27 mouse cellular contexts compared by ENCODE assay signal in genomic region chrX:155218277-155218676, GRCm38 (mm10). TPM values are rescaled to one million over a fixed set of nuclear protein-coding genes. Genes with fewer than 3 reads are reported as not detected.
DNase-seq lines count a peak whose midpoint lies in the region.
"Had no signal": no experiment of that assay in that cellular context is flagged by ENCODE, and none has a peak within 500 bp of the region (broad histone marks: within the 10 kb centered on the region; RNA-seq: fewer than 3 reads in every experiment).

No protein-coding gene starts in this region.

- DNase-seq in 3134 (ENCODE audit: extremely low read depth, insufficient read length, low spot score) = peak; percentile 16
- peak; percentile 70 for DNase-seq in 3T3-L1 (ENCODE audit: low read depth, low spot score)
- DNase-seq in NIH3T3 (ENCODE audit: low read depth) = peak; percentile 60
- DNase-seq in induced T-regulatory cell, adult 2 months (ENCODE audit: low read depth) = peak; percentile 23
- DNase-seq in heart, postnatal 4 days = no peak
- no peak for DNase-seq in hindbrain, embryonic 10.5 days (ENCODE audit: low spot score)
- DNase-seq in kidney, postnatal 36 days = no peak
- DNase-seq in layer of hippocampus, adult 8-10 months (ENCODE audit: low spot score in 2 of 2) = no peak
- DNase-seq: cerebellum, adult 11 months; cerebellum, adult 9-11 months; gastrocnemius, postnatal 25 days; kidney, adult 2 months; right cerebral cortex, adult 18-20 months; spleen, adult 18-20 months had no signal

- H3K4me3 ChIP-seq in hindbrain, embryonic 10.5 days = no peak overlapping the region
- H3K4me3 ChIP-seq: embryonic facial prominence, embryonic 13.5 days; forebrain, embryonic 10.5 days; forebrain, embryonic 15.5 days; hindbrain, embryonic 15.5 days; intestine, embryonic 15.5 days; left cerebral cortex, adult 2 months; limb, embryonic 12.5 days; liver, embryonic 15.5 days; lung, embryonic 15.5 days; neural tube, embryonic 12.5 days had no signal

- no peak overlapping the region for H3K27ac ChIP-seq in hindbrain, embryonic 10.5 days
- H3K27ac ChIP-seq: embryonic facial prominence, embryonic 13.5 days; forebrain, embryonic 10.5 days; forebrain, embryonic 15.5 days; hindbrain, embryonic 15.5 days; intestine, embryonic 15.5 days; kidney, postnatal 0 days; left cerebral cortex, adult 2 months; limb, embryonic 12.5 days; liver, embryonic 15.5 days; lung, embryonic 15.5 days; macrophage; neural tube, embryonic 12.5 days; stomach, postnatal 0 days had no signal

- no peaks in the 10 kb centered on the region for H3K9me3 ChIP-seq in hindbrain, embryonic 10.5 days
- H3K9me3 ChIP-seq: embryonic facial prominence, embryonic 13.5 days; forebrain, embryonic 10.5 days; forebrain, embryonic 15.5 days; hindbrain, embryonic 15.5 days; intestine, embryonic 15.5 days; limb, embryonic 12.5 days; liver, embryonic 15.5 days; lung, embryonic 15.5 days; neural tube, embryonic 12.5 days had no signal

- H3K27me3 ChIP-seq in hindbrain, embryonic 10.5 days (ENCODE audit: insufficient read depth, poor library complexity, severe bottlenecking) = no peaks in the 10 kb centered on the region
- H3K27me3 ChIP-seq: embryonic facial prominence, embryonic 13.5 days; forebrain, embryonic 15.5 days; hindbrain, embryonic 15.5 days; intestine, embryonic 15.5 days; limb, embryonic 12.5 days; liver, embryonic 15.5 days; lung, embryonic 15.5 days; neural tube, embryonic 12.5 days had no signal

- H3K36me3 ChIP-seq in hindbrain, embryonic 10.5 days = no peaks in the 10 kb centered on the region
- H3K36me3 ChIP-seq: embryonic facial prominence, embryonic 13.5 days; forebrain, embryonic 10.5 days; forebrain, embryonic 15.5 days; hindbrain, embryonic 15.5 days; intestine, embryonic 15.5 days; limb, embryonic 12.5 days; lung, embryonic 15.5 days; neural tube, embryonic 12.5 days had no signal

- H3K4me1 ChIP-seq in hindbrain, embryonic 10.5 days (replicated peaks) = no peaks in the 10 kb centered on the region
- H3K4me1 ChIP-seq: embryonic facial prominence, embryonic 13.5 days; forebrain, embryonic 10.5 days; forebrain, embryonic 15.5 days; hindbrain, embryonic 15.5 days; intestine, embryonic 15.5 days; limb, embryonic 12.5 days; liver, embryonic 15.5 days; lung, embryonic 15.5 days; neural tube, embryonic 12.5 days had no signal

- 62% methylated on average over 2 of the region's 2 CpGs for WGBS in hindbrain, embryonic 10.5 days

RNA-seq across cellular contexts. Expression of gene Sat1, which starts 2.0 kb away (rescaled TPM):
- 10 to 100 TPM; 34.6 to 43.1 TPM for total RNA-seq in heart, postnatal 4 days (2021)
- polyA plus RNA-seq in hindbrain, embryonic 10.5 days (2016; fragmentation: Nextera tagmentation; extraction: Ambion mirVana) = 88.0 and 89.5 TPM in 2 replicates
- 10 to 100 TPM; 62.4 to 91.7 (median 78.6) TPM for total RNA-seq in layer of hippocampus, adult 8-10 months (2022)

RNA-seq across cellular contexts. Expression of gene Acot9, which starts 44.0 kb away (rescaled TPM):
- total RNA-seq in heart, postnatal 4 days (2021) = 10 to 100 TPM; 41.9 to 43.4 TPM
- polyA plus RNA-seq in hindbrain, embryonic 10.5 days (2016; fragmentation: Nextera tagmentation; extraction: Ambion mirVana) = 19.4 and 23.7 TPM in 2 replicates
- 10 to 100 TPM; 16.2 to 20.8 (median 17.8) TPM for total RNA-seq in layer of hippocampus, adult 8-10 months (2022)

Comparison
In these comparisons a context has a peak if more than half of its experiments do, and no peak if none do; other contexts are left out.
1. DNase-seq: peak in 3134 (single experiment), 3T3-L1 (single experiment), NIH3T3 (single experiment) and induced T-regulatory cell, adult 2 months (single experiment); none in heart, postnatal 4 days (single experiment), hindbrain, embryonic 10.5 days (single experiment), kidney, postnatal 36 days (0 of 2) and layer of hippocampus, adult 8-10 months (0 of 2).